Mouse (Mus musculus): ENCODE data around the gene Zfp827. TPM values are rescaled to one million over a fixed set of nuclear protein-coding genes. Genes with fewer than 3 reads are reported as not detected.

Gene Zfp827
- polyA plus RNA-seq, 1 experiment from 2014 or later = 4.3 TPM

DNA sequence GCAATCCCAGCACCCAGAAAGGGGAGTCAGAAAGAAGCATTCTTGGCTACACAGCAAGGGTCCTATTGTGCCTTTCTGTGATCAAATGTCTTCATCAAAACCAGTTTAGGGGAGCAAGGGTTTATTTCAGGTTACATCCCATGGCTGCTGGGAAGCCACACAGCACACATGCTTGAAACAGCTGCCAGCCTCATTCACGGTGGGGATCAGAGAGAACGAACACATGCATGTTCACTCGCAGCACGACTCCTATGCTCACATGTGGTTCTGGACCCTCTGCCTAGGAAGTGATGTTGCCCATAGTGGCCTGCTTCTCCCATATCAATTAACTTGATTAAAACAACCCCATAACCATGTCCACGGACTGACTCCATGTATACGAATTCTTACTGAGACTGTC lies 26.0 kb downstream of the Zfp827 start:
- H3K4me3 ChIP-seq (ENCODE audit: low read depth, low read length) = no peak overlapping the region
- no peak overlapping the region for H3K4me2 ChIP-seq (replicated peaks; ENCODE audit: low read depth)
- no peak for ATAC-seq
- no peak for TF ChIP-seq CTCF (IDR thresholded peaks at IDR 0.05; ENCODE audit: low read depth)
- no peaks in the 10 kb centered on the region for H3K4me1 ChIP-seq (replicated peaks; ENCODE audit: control insufficient read depth, insufficient read depth, low read length)
- WGBS = 94% methylated on average over 6 of the region's 6 CpGs
- H3K9ac ChIP-seq (ENCODE audit: low read depth, low read length) = no peak overlapping the region
- H3K27me3 ChIP-seq (replicated peaks; ENCODE audit: control insufficient read depth, insufficient read depth, low read length) = no peaks in the 10 kb centered on the region
- H3K9me3 ChIP-seq (ENCODE audit: control insufficient read depth) = no peaks in the 10 kb centered on the region
- H3K27ac ChIP-seq (ENCODE audit: low read depth, low read length) = no peak overlapping the region
- peaks cover 5% of the 10 kb centered on the region; the same call in 1 of the 2 replicates for H3K36me3 ChIP-seq (ENCODE audit: control insufficient read depth, insufficient read depth)

DNA sequence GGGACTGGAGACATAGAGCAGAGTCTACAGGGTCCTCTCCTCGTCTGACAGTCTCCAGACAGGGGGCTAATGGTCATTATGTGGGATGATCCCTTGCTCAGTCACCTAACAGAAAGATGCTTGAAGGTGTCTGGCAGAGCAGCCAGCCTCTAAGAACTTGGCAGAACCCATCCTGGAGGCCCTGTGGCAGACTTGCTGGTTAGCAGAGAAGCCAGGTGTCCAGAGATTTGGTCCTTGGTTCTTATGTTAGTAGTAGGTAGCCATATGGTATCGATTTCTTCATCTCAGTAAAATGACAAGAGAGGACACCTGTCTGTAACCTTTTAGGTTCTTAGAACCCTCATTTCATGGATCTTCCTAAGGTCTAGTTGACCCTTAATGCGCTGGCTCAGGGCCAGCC lies 28.9 kb downstream of the Zfp827 start:
- Histone ChIP-seq H3K4me2 (replicated peaks; ENCODE audit: low read depth) (no peak overlapping the region), H3K9me3 (ENCODE audit: control insufficient read depth) (no peaks in the 10 kb centered on the region), H3K4me3 (ENCODE audit: low read depth, low read length) (no peak overlapping the region), H3K27ac (ENCODE audit: low read depth, low read length) (no peak overlapping the region), H3K36me3 (ENCODE audit: control insufficient read depth, insufficient read depth) (peaks cover 20% of the 10 kb centered on the region), H3K4me1 (replicated peaks; ENCODE audit: control insufficient read depth, insufficient read depth, low read length) (no peaks in the 10 kb centered on the region), H3K27me3 (replicated peaks; ENCODE audit: control insufficient read depth, insufficient read depth, low read length) (no peaks in the 10 kb centered on the region), H3K9ac (ENCODE audit: low read depth, low read length) (no peak overlapping the region)
- WGBS = 76% methylated on average over 3 of the region's 3 CpGs
- ATAC-seq = no peak
- TF ChIP-seq CTCF (IDR thresholded peaks at IDR 0.05; ENCODE audit: low read depth) = no peak

DNA sequence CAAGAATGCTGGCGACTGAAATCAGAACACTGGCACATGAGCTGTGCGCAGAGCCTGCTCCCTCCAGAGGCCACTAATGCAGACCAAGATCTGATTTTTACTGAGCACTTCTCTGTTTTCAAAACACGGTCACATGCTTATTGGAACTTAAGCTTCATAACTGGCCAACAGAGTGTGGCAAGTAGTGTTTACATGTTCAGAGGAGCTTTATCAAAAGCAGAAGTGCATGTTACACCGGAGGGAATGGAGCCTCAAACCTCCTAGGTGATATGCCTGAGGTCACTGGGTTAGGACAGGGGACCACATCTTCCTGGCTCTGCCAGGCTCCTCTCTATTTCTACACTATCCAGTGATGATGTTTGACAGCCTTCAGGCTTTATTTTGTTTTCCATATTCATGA lies 31.1 kb downstream of the Zfp827 start:
- no peak for ATAC-seq
- 67% methylated on average over 4 of the region's 4 CpGs for WGBS
- no peaks in the 10 kb centered on the region for H3K4me1 ChIP-seq (replicated peaks; ENCODE audit: control insufficient read depth, insufficient read depth, low read length)
- H3K4me3 ChIP-seq (ENCODE audit: low read depth, low read length) = no peak overlapping the region
- no peak overlapping the region for H3K27ac ChIP-seq (ENCODE audit: low read depth, low read length)
- H3K4me2 ChIP-seq (replicated peaks; ENCODE audit: low read depth) = no peak overlapping the region
- peaks cover 33% of the 10 kb centered on the region for H3K36me3 ChIP-seq (ENCODE audit: control insufficient read depth, insufficient read depth)
- H3K9me3 ChIP-seq (ENCODE audit: control insufficient read depth) = no peaks in the 10 kb centered on the region
- H3K27me3 ChIP-seq (replicated peaks; ENCODE audit: control insufficient read depth, insufficient read depth, low read length) = no peaks in the 10 kb centered on the region
- H3K9ac ChIP-seq (ENCODE audit: low read depth, low read length) = no peak overlapping the region
- no peak for TF ChIP-seq CTCF (IDR thresholded peaks at IDR 0.05; ENCODE audit: low read depth)

DNA sequence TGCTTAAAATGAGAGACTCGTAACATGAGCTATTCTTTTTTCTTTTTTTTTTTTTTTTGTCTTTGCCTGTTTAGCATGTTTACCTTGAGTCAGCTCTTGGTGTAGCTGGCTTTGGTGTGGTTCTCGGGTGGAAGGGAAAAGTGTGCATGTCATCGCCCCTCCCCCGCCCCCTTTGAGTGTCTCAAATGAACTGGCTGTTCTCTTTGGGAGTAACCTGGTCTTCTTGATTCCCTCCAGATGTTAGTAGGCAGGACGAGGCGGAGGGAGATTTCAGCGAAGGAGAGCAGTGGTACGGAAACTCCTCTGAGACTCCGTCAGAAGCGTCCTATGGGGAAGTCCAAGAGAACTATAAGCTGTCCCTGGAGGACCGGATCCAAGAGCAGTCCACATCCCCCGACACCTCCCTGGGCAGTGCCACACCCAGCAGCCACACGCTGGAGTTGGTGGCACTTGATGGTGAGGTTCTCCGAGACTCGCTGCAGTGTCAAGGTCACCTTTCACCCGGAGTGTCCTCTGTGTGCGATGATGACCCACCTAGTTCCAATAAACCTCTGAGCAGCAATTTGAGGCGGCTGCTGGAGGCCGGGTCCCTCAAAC lies 31.9 kb downstream of the Zfp827 start:
- no peak for ATAC-seq
- H3K27ac ChIP-seq (ENCODE audit: low read depth, low read length) = no peak overlapping the region
- H3K4me3 ChIP-seq (ENCODE audit: low read depth, low read length) = no peak overlapping the region
- H3K36me3 ChIP-seq (ENCODE audit: control insufficient read depth, insufficient read depth) = peaks cover 35% of the 10 kb centered on the region
- H3K9me3 ChIP-seq (ENCODE audit: control insufficient read depth) = no peaks in the 10 kb centered on the region
- TF ChIP-seq CTCF (IDR thresholded peaks at IDR 0.05; ENCODE audit: low read depth) = no peak
- H3K4me1 ChIP-seq (replicated peaks; ENCODE audit: control insufficient read depth, insufficient read depth, low read length) = no peaks in the 10 kb centered on the region
- no peaks in the 10 kb centered on the region for H3K27me3 ChIP-seq (replicated peaks; ENCODE audit: control insufficient read depth, insufficient read depth, low read length)
- H3K4me2 ChIP-seq (replicated peaks; ENCODE audit: low read depth) = no peak overlapping the region
- H3K9ac ChIP-seq (ENCODE audit: low read depth, low read length) = no peak overlapping the region
- 86% methylated on average over 19 of the region's 19 CpGs for WGBS

DNA sequence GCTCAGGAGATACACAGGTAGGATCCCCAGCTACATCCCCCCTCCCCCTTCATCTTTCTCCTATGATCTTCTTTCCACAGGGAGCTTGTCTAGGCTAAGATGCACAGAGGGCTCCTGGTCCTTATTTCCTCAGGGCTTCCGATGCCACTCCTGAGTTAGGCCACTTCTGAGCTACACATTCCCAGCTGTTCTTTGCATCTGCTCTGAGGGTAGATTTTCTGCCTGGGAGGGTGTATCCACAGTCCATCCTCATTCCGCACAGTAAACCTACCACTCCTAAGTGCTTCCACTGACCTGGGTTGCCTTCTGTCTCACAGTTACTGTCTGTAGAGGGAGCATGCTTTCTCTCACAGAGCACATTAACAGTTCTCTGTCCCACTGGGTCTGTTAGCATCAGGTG lies 37.7 kb downstream of the Zfp827 start:
- no peak overlapping the region for H3K27ac ChIP-seq (ENCODE audit: low read depth, low read length)
- no peak for TF ChIP-seq CTCF (IDR thresholded peaks at IDR 0.05; ENCODE audit: low read depth)

DNA sequence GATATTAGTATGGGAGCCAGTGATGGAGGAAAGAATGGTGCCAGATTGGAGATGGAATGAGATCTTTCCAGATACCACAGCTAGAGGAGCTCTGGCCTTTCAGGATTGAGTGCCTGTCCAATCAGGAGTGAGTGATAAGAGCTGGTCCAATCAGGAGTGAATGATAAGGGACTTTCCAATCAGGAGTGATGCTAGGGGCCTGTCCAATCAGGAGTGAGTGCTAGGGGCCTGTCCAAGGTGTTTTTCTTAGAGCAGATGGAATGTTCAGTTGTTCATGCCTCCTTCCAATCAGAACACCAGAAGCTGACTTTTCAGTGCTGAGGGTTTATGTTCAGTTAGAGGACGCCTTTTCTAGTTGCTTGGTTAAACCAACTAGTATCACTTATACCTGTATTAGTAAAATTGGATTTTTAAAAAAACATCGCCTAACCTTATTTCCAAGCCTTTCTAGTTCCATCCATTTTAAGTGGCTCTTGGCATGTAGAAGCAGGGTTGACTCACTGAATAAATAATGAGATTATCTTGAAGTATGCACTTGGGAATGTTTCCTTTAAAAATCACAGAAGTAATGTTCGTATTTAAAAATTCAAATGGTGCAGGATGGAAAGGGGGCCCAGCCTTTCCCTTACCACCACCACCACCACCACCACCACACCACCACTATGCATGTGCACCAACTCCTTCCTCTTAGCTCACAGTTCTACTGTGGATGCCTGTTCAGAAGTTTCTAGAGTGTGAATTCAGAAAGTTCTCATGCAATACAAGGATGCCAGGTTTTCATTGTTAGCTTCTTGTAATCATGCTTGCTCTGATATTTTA lies 39.8 kb downstream of the Zfp827 start:
- H3K4me3 ChIP-seq (ENCODE audit: low read depth, low read length) = no peak overlapping the region
- TF ChIP-seq CTCF (IDR thresholded peaks at IDR 0.05; ENCODE audit: low read depth) = no peak
- no peak overlapping the region for H3K27ac ChIP-seq (ENCODE audit: low read depth, low read length)
- no peaks in the 10 kb centered on the region for H3K4me1 ChIP-seq (replicated peaks; ENCODE audit: control insufficient read depth, insufficient read depth, low read length)
- H3K36me3 ChIP-seq (ENCODE audit: control insufficient read depth, insufficient read depth) = peaks cover 35% of the 10 kb centered on the region
- WGBS = 77% methylated on average over 3 of the region's 3 CpGs
- H3K9me3 ChIP-seq (ENCODE audit: control insufficient read depth) = no peaks in the 10 kb centered on the region
- H3K9ac ChIP-seq (ENCODE audit: low read depth, low read length) = no peak overlapping the region
- H3K4me2 ChIP-seq (replicated peaks; ENCODE audit: low read depth) = no peak overlapping the region
- H3K27me3 ChIP-seq (replicated peaks; ENCODE audit: control insufficient read depth, insufficient read depth, low read length) = no peaks in the 10 kb centered on the region
- no peak for ATAC-seq

More for the DNA sequence above, 37.7 kb downstream of the Zfp827 start:
- Histone ChIP-seq H3K27me3 (replicated peaks; ENCODE audit: control insufficient read depth, insufficient read depth, low read length) (no peaks in the 10 kb centered on the region), H3K9ac (ENCODE audit: low read depth, low read length) (no peak overlapping the region), H3K4me1 (replicated peaks; ENCODE audit: control insufficient read depth, insufficient read depth, low read length) (no peaks in the 10 kb centered on the region), H3K4me2 (replicated peaks; ENCODE audit: low read depth) (no peak overlapping the region), H3K4me3 (ENCODE audit: low read depth, low read length) (no peak overlapping the region), H3K36me3 (ENCODE audit: control insufficient read depth, insufficient read depth) (peaks cover 50% of the 10 kb centered on the region), H3K9me3 (ENCODE audit: control insufficient read depth) (no peaks in the 10 kb centered on the region)
- no peak for ATAC-seq
- 96% methylated on average over 2 of the region's 2 CpGs for WGBS
